Mouse (Mus musculus) heart, embryonic 14.5 days (tissue): ENCODE results near the gene Stxbp6. TPM values are rescaled to one million over a fixed set of nuclear protein-coding genes. Genes with fewer than 3 reads are reported as not detected.
A peak's percentile ranks its signal among the peaks of the same experiment; 100 is the strongest.
"Not testable (repeated sequence)": the region's sequence is repeated elsewhere in the genome, so short reads cannot be mapped to it uniquely, and the experiment has no call there.

Source experiments
- ATAC-seq: fragments of 200-750 bp; cut with Nextera tagmentation; 2 replicates; pipeline ENCODE4 v1.8.0; 2017; ENCODE audit warnings: low read depth, moderate TSS enrichment; ENCODE audit not compliant: insufficient number of reproducible peaks, insufficient read depth, low FRiP score
- H3K27ac ChIP-seq, 2 experiments: fragments of 200-500 bp in 1 of 2; fragments of 300-500 bp in 1 of 2; sonication (generic) in 1 of 2; replicated peaks in 1 of 2; 2 replicates each; pipeline ENCODE4 v1.5.1; 2012 to 2014; ENCODE audit warnings: low read depth in 2 of 2, low read length in 2 of 2, control low read depth in 1 of 2, mild to moderate bottlenecking in 1 of 2, mixed read lengths in 1 of 2; ENCODE audit not compliant: control insufficient read depth in 1 of 2, insufficient read depth in 1 of 2
- H3K27me3 ChIP-seq: fragments of 300-500 bp; sonication (generic); 2 replicates; pipeline ENCODE4 v1.6.1; 2014; ENCODE audit warnings: mild to moderate bottlenecking, low read length, control low read depth; ENCODE audit not compliant: control insufficient read depth, insufficient read depth
- H3K36me3 ChIP-seq: fragments of 300-500 bp; sonication (generic); 2 replicates; pipeline ENCODE4 v1.6.1; 2014; ENCODE audit warnings: mild to moderate bottlenecking, control low read depth, low read length, mixed read lengths; ENCODE audit not compliant: control insufficient read depth, insufficient read depth
- H3K4me1 ChIP-seq, 2 experiments: fragments of 200-500 bp in 1 of 2; fragments of 300-500 bp in 1 of 2; sonication (generic) in 1 of 2; 2 replicates each; pipeline ENCODE4 v1.6.1; 2012 to 2014; ENCODE audit warnings: low read length in 2 of 2, control low read depth in 1 of 2, mixed read lengths in 1 of 2; ENCODE audit not compliant: control insufficient read depth in 2 of 2, insufficient read depth in 2 of 2
- H3K4me2 ChIP-seq: fragments of 300-500 bp; sonication (generic); 2 replicates; pipeline ENCODE4 v1.6.1; 2014; ENCODE audit warnings: mild to moderate bottlenecking, low read length
- H3K4me3 ChIP-seq, 2 experiments: fragments of 200-500 bp in 1 of 2; fragments of 300-500 bp in 1 of 2; sonication (generic) in 1 of 2; 2 replicates each; pipeline ENCODE4 v1.5.1; 2012 to 2014; ENCODE audit warnings: low read length in 2 of 2, mild to moderate bottlenecking in 2 of 2, control low read depth in 1 of 2, low read depth in 1 of 2, moderate library complexity in 1 of 2; ENCODE audit not compliant: control insufficient read depth in 1 of 2, insufficient read depth in 1 of 2
- H3K9ac ChIP-seq: fragments of 300-500 bp; sonication (generic); 2 replicates; pipeline ENCODE4 v1.6.1; 2014; ENCODE audit warnings: mild to moderate bottlenecking, low read length
- H3K9me3 ChIP-seq: fragments of 300-500 bp; sonication (generic); 2 replicates; pipeline ENCODE4 v1.6.1; 2016; ENCODE audit warnings: low read length, control low read depth; ENCODE audit not compliant: control insufficient read depth
- WGBS: fragments of 180-500 bp; shearing (Covaris S2); extraction: QIAGEN DNeasy Blood & Tissue Kit; methylation state at CpG from one replicate; pipeline ENCODE4 v1.1.7; 2014; 5-methylcytosine and 5-hydroxymethylcytosine counted together
- polyA plus RNA-seq: library from polyadenylated mRNA; unstranded; fragments of >200 nt; fragmentation: Nextera tagmentation; extraction: Ambion mirVana; gene quantifications from 2 replicates; pipeline ENCODE4 v1.2.1, GENCODE M21; 2014

The Stxbp6 gene
- polyA plus RNA-seq, 1 experiment from 2014 or later, result 15.5 TPM

GRCm38 (mm10) chr12:45056372-45056771 is 18.1 kb downstream of the Stxbp6 start:
- Histone ChIP-seq H3K9me3 (no peaks in the 10 kb centered on the region), H3K4me2 (no peak overlapping the region), H3K27me3 (no peaks in the 10 kb centered on the region), H3K4me3 (no peak overlapping the region), H3K9ac (no peak overlapping the region), H3K4me1 (peaks cover 4 to 22% of the 10 kb centered on the region in 2 experiments), H3K27ac (no peak overlapping the region), H3K36me3 (no peaks in the 10 kb centered on the region)
- ATAC-seq, result no peak
- 78% methylated on average over 3 of the region's 3 CpGs for WGBS

- 69% methylated on average over 5 of the region's 5 CpGs for WGBS
- no peaks in the 10 kb centered on the region for H3K27me3 ChIP-seq
- no peaks in the 10 kb centered on the region for H3K9me3 ChIP-seq
- no peak overlapping the region for H3K27ac ChIP-seq
- H3K36me3 ChIP-seq, result no peaks in the 10 kb centered on the region
- no peak overlapping the region for H3K9ac ChIP-seq
- no peak overlapping the region for H3K4me3 ChIP-seq
- H3K4me1 ChIP-seq, result peaks cover 0 to 8% of the 10 kb centered on the region in 2 experiments; a peak in 2 of 4 replicates
- no peak for ATAC-seq
- no peak overlapping the region for H3K4me2 ChIP-seq
Measured at GRCm38 (mm10) chr12:45053319-45053718, 21.2 kb downstream of the Stxbp6 start.

DNA sequence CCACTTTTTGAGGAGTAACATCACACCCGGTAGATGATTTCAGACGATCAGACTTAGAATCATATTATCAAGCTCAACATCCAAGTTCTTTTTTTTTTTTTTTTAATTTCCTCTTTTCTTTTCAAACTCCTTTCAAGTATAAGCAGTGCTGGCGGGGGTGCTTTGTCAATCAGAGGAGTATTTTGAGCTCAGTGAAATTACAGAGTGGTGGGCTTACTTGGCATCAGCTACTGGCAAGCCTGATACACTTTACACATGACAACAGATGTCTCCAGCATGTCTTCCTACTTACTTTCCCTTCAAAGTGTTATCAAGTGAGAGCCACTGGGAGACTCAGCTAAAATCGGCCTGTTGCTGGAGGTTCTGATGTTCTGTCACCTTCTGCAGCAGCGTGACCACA is 21.6 kb downstream of the Stxbp6 start:
- no peak for ATAC-seq
- Histone ChIP-seq H3K27me3 (no peaks in the 10 kb centered on the region), H3K27ac (no peak overlapping the region), H3K4me1 (peaks cover 0 to 8% of the 10 kb centered on the region in 2 experiments; a peak in 2 of 4 replicates), H3K9me3 (no peaks in the 10 kb centered on the region), H3K4me2 (no peak overlapping the region), H3K9ac (no peak overlapping the region), H3K4me3 (no peak overlapping the region), H3K36me3 (no peaks in the 10 kb centered on the region)
- 68% methylated on average over 5 of the region's 5 CpGs for WGBS

- no peaks in the 10 kb centered on the region for H3K27me3 ChIP-seq
- H3K4me2 ChIP-seq, result no peak overlapping the region
- no peak overlapping the region for H3K4me3 ChIP-seq
- H3K4me1 ChIP-seq, result peaks cover 0 to 6% of the 10 kb centered on the region in 2 experiments; a peak in 2 of 4 replicates
- 69% methylated on average over 9 of the region's 9 CpGs for WGBS
- ATAC-seq, result no peak
- H3K27ac ChIP-seq, result no peak overlapping the region
- no peaks in the 10 kb centered on the region for H3K9me3 ChIP-seq
- no peak overlapping the region for H3K9ac ChIP-seq
- H3K36me3 ChIP-seq, result no peaks in the 10 kb centered on the region
Measured at GRCm38 (mm10) chr12:45049894-45050293, 24.6 kb downstream of the Stxbp6 start.

DNA sequence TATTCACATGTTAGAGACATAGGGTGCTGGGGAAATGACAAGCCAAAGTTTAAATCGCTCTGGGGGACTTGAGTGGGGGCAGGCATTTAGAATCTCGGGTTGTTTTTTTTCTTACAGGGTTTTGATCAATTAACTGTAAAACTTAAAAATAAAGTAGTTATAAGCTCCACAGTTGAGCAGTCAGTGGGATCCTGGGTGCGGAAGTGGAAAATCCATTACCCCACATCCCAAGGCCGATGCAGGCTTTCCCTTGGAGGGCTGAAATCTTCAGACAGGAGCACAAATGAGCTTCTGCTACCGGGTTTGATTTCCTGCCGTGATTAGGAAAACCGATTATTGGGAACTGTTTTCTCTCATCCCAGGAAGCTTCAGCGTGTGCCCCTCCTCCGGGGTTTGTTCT is 26.8 kb downstream of the Stxbp6 start:
- H3K4me2 ChIP-seq, H3K9me3 ChIP-seq, H3K27me3 ChIP-seq, H3K27ac ChIP-seq, H3K9ac ChIP-seq, H3K4me3 ChIP-seq, H3K36me3 ChIP-seq, ATAC-seq: not testable (repeated sequence)
- WGBS, result 36% methylated on average over 6 of the region's 9 CpGs
- H3K4me1 ChIP-seq, result peaks cover 0 to 10% of the 10 kb centered on the region in 2 experiments; a peak in 3 of 4 replicates

DNA sequence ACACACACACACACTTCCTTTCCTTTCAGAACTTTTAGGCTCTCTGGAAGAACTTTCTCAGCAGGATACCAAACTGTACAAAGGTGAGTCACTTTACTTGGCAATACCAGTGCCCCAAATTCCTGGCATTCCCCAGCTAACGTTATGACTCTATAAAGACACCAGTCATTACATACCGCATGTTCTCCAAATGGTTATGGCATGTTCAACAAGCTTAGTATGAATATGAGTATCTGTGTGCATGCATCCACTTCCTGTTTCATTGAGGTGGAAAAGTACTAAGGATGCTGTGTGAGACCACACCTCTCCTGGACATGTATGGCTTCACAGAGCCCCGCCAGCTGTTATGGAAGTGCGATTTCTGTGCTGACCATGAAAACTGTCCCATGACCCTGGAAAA is 27.3 kb downstream of the Stxbp6 start:
- WGBS, result 60% methylated on average over 4 of the region's 4 CpGs
- H3K4me2 ChIP-seq, result no peak overlapping the region
- no peak overlapping the region for H3K27ac ChIP-seq
- no peak overlapping the region for H3K9ac ChIP-seq
- H3K9me3 ChIP-seq, result no peaks in the 10 kb centered on the region
- no peaks in the 10 kb centered on the region for H3K36me3 ChIP-seq
- H3K4me3 ChIP-seq, result no peak overlapping the region
- no peaks in the 10 kb centered on the region for H3K27me3 ChIP-seq
- no peak for ATAC-seq
- H3K4me1 ChIP-seq, result peaks cover 2 to 15% of the 10 kb centered on the region in 2 experiments

DNA sequence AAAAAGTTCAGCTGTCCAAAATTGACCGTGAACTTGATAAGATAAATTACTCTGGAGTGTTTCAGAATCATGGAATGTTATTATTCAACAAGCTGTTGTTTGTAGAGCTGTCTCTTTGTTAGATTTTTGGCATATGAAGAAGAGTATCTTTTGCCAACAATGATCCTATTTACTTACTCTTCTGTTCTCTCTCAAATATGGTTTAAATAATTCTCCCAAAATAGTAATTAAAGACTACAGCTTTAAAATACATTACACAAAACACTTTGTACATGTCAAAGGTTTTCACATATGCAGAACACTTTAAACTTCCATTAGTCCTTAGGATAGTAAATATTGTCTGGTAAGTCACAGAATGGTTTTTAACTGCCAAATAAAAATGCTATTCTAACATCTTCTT is 29.9 kb downstream of the Stxbp6 start:
- Histone ChIP-seq H3K4me2 (no peak overlapping the region), H3K9me3 (no peaks in the 10 kb centered on the region), H3K27ac (no peak overlapping the region), H3K9ac (no peak overlapping the region), H3K36me3 (no peaks in the 10 kb centered on the region), H3K27me3 (no peaks in the 10 kb centered on the region), H3K4me1 (peaks cover 2 to 22% of the 10 kb centered on the region in 2 experiments), H3K4me3 (no peak overlapping the region)
- no peak for ATAC-seq
- WGBS, result 35% methylated on average over 1 of the region's 1 CpGs

DNA sequence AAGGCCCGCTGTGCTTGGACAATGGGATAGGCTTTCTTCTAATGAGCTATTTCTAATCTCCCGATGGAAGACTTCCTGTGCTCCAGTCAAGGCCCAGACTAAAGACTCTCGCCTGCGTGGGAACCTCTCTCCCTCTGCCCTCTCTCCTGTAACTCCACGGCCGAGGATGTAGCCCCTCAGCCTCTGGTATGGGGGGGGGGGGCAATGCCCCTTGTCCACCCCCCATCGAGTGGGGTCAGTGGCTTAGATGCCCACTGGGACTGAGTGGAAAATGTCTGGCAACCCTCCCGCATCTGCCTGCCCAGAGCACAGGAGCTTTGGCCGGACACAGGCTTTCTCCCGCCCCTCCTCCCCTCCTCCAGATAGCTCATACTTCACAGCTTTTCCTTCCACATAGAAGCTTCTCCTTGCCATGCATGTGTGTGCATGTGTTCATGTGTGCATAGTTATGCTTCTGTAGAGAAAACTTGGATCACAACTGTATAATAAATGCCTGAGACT is 31.9 kb downstream of the Stxbp6 start:
- peak overlapping the region in 1 of 2 experiments; percentile 19; a peak in 1 of 4 replicates for H3K27ac ChIP-seq

More for the DNA sequence above, 31.9 kb downstream of the Stxbp6 start:
- Histone ChIP-seq H3K4me3 (no peak overlapping the region), H3K4me1 (peaks cover 2 to 22% of the 10 kb centered on the region in 2 experiments), H3K36me3 (no peaks in the 10 kb centered on the region), H3K9ac (no peak overlapping the region), H3K9me3 (no peaks in the 10 kb centered on the region), H3K27me3 (no peaks in the 10 kb centered on the region), H3K4me2 (no peak overlapping the region)
- 0 out of 2 replicates have a peak, but pooled peaks have one; percentile 50 for ATAC-seq
- WGBS, result 41% methylated on average over 10 of the region's 10 CpGs
